Comparison of ENCODE assay signal across 13 mouse cellular contexts in genomic region chr11:61602705-61603104, GRCm38 (mm10). TPM values are rescaled to one million over a fixed set of nuclear protein-coding genes. Genes with fewer than 3 reads are reported as not detected.
DNase-seq lines count a peak whose midpoint lies in the region; ATAC-seq and TF ChIP-seq lines count a peak whose summit lies in the region.
"Had no signal": no experiment of that assay in that cellular context is flagged by ENCODE, and none has a peak within 500 bp of the region (broad histone marks: within the 10 kb centered on the region; RNA-seq: fewer than 3 reads in every experiment).

No protein-coding gene starts in this region.

- peak; percentile 15 for ATAC-seq in Patski
- no peak for ATAC-seq in hindbrain, embryonic 13.5 days (ENCODE audit: low FRiP score)
- ATAC-seq in midbrain, embryonic 15.5 days (replicated peaks): no peak
- ATAC-seq: hindbrain, postnatal 0 days; midbrain, embryonic 16.5 days had no signal

- no peak for TF ChIP-seq CTCF in Patski (IDR thresholded peaks at IDR 0.05)

- no peaks in the 10 kb centered on the region for H3K27me3 ChIP-seq in Patski
- H3K27me3 ChIP-seq in hindbrain, embryonic 13.5 days: 0 out of 2 replicates have a peak, but pooled peaks cover 2% of the 10 kb centered on the region
- no peaks in the 10 kb centered on the region for H3K27me3 ChIP-seq in midbrain, embryonic 15.5 days (replicated peaks)

- H3K27ac ChIP-seq in hindbrain, embryonic 13.5 days: no peak overlapping the region
- H3K27ac ChIP-seq in midbrain, embryonic 15.5 days: no peak overlapping the region
- H3K27ac ChIP-seq: hindbrain, postnatal 0 days; limb, embryonic 15.5 days had no signal

- H3K9me3 ChIP-seq in hindbrain, embryonic 13.5 days: peaks cover 10% of the 10 kb centered on the region; the same call in 1 of the 2 replicates
- H3K9me3 ChIP-seq in midbrain, embryonic 15.5 days: 0 out of 2 replicates have a peak, but pooled peaks cover 4% of the 10 kb centered on the region
- H3K9me3 ChIP-seq: limb, embryonic 15.5 days had no signal

- H3K4me1 ChIP-seq in hindbrain, embryonic 13.5 days (replicated peaks): no peaks in the 10 kb centered on the region
- H3K4me1 ChIP-seq in midbrain, embryonic 15.5 days: no peaks in the 10 kb centered on the region

- DNase-seq in CD4-positive helper T cell, adult 2 months (ENCODE audit: low read depth, low spot score): peak; percentile 89
- DNase-seq in Patski (ENCODE audit: low read depth, low spot score): no peak
- DNase-seq in lung, postnatal 36 days: peak; percentile 63
- DNase-seq in spleen, postnatal 4 days (ENCODE audit: low spot score in 2 of 2): peak; percentile 55 to 67
- DNase-seq in ovary, postnatal 36 days (ENCODE audit: low spot score): no peak
- DNase-seq in heart, postnatal 36 days: no peak
- DNase-seq: cerebellum, adult 8-10 months; right cerebral cortex, adult 18-20 months had no signal

- in situ Hi-C loops in Patski (cut with MboI; ENCODE audit: low pct_unique_long_range_greater_than_20kb): no loop called here

- 94% methylated on average over 7 of the region's 7 CpGs for WGBS in hindbrain, embryonic 13.5 days
- WGBS in midbrain, embryonic 15.5 days: 97% methylated on average over 7 of the region's 7 CpGs

- H3K4me3 ChIP-seq in hindbrain, embryonic 13.5 days: no peak overlapping the region
- no peak overlapping the region for H3K4me3 ChIP-seq in midbrain, embryonic 15.5 days
- H3K4me3 ChIP-seq: limb, embryonic 15.5 days had no signal

- no peak overlapping the region for H3K4me2 ChIP-seq in hindbrain, embryonic 13.5 days
- H3K4me2 ChIP-seq in midbrain, embryonic 15.5 days: no peak overlapping the region
- H3K4me2 ChIP-seq: limb, embryonic 15.5 days had no signal

- H3K9ac ChIP-seq in hindbrain, embryonic 13.5 days: no peak overlapping the region
- H3K9ac ChIP-seq in midbrain, embryonic 15.5 days: no peak overlapping the region
- H3K9ac ChIP-seq: limb, embryonic 15.5 days had no signal

- no peaks in the 10 kb centered on the region for H3K36me3 ChIP-seq in hindbrain, embryonic 13.5 days
- H3K36me3 ChIP-seq in midbrain, embryonic 15.5 days (replicated peaks): no peaks in the 10 kb centered on the region
- H3K36me3 ChIP-seq: limb, embryonic 15.5 days had no signal

- CTCF ChIA-PET in Patski (lab: Charles Lee): no interaction called here

- intact Hi-C loops in heart, postnatal 36 days (cut with DNase I): no loop called here

- POLR2A ChIA-PET in Patski (lab: Charles Lee): no interaction called here

RNA-seq across cellular contexts. Expression of gene Epn2, which starts 23.2 kb away (rescaled TPM):
- polyA plus RNA-seq in Patski (2021): 84.4 TPM
- polyA plus RNA-seq in hindbrain, embryonic 13.5 days (2015; fragmentation: Nextera tagmentation; extraction: Ambion mirVana): 48.1 and 56.5 TPM in 2 replicates
- 76.2 and 78.3 TPM in 2 replicates for polyA plus RNA-seq in midbrain, embryonic 15.5 days (2015; fragmentation: Nextera tagmentation; extraction: Ambion mirVana)
- 10 to 100 TPM; 24.0 to 26.9 TPM for total RNA-seq in heart, postnatal 36 days (2021)

RNA-seq across cellular contexts. Expression of gene Grap, which starts 50.4 kb away (rescaled TPM):
- polyA plus RNA-seq in Patski (2021): 0.12 TPM
- 10.2 and 11.0 TPM in 2 replicates for polyA plus RNA-seq in hindbrain, embryonic 13.5 days (2015; fragmentation: Nextera tagmentation; extraction: Ambion mirVana)
- polyA plus RNA-seq in midbrain, embryonic 15.5 days (2015; fragmentation: Nextera tagmentation; extraction: Ambion mirVana): 11.7 and 12.7 TPM in 2 replicates
- 10 to 100 TPM; 11.5 to 15.0 TPM for total RNA-seq in heart, postnatal 36 days (2021)

Comparison
In these comparisons a context has a peak if more than half of its experiments do, and no peak if none do; other contexts are left out.
1. DNase-seq: peak in CD4-positive helper T cell, adult 2 months (single experiment), lung, postnatal 36 days (single experiment) and spleen, postnatal 4 days (2 of 2); none in Patski (single experiment), ovary, postnatal 36 days (single experiment) and heart, postnatal 36 days (0 of 2).
2. RNA of gene Grap, which starts 50.4 kb away (polyA plus RNA-seq): 11.7 to 12.7 TPM in midbrain, embryonic 15.5 days and 10.2 to 11.0 TPM in hindbrain, embryonic 13.5 days; 0.12 TPM in Patski (single experiment); every median in the first group is over 10 times any median in the second.